Mouse (Mus musculus) 3T3-L1 (cell line): Measurements from ENCODE around the gene Mast4.
A peak's percentile ranks its signal among the peaks of the same experiment; 100 is the strongest.

Experiments
- DNase-seq: peaks from one replicate; pipeline ENCODE4 v3.0.0-alpha.2; 2015; ENCODE audit warnings: low read depth, low spot score

The Mast4 gene

DNA sequence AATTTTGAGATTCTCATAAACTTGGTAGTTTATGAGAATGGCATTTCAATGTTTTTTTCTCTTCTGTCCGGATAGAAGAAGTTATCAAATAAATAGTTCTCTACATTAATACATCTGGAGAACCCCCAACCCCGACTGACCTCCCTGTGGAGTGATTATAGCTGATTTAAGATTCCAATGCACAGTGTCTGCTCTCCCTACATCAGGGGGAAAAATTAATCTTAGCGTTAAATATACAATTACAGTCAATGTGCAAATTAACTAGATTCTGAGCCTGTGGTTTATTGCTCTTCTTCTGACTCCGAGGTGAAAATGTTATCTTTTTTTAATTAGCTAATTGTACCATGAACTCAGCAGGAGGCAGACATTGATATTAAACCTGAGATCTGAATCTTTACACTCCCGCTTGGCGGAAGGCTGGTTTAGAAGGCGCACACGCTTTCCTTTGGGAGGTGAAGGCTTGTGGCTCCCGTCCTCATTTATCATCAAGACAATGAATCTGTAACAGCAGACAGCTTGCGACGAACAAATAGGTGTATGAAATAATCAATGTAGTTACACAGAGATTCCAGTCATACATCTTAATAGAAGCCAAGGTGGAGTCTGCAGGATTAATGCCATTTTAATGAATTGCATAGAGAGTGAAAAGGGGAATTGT is 274.2 kb downstream of the Mast4 start:
- no peak for DNase-seq

DNA sequence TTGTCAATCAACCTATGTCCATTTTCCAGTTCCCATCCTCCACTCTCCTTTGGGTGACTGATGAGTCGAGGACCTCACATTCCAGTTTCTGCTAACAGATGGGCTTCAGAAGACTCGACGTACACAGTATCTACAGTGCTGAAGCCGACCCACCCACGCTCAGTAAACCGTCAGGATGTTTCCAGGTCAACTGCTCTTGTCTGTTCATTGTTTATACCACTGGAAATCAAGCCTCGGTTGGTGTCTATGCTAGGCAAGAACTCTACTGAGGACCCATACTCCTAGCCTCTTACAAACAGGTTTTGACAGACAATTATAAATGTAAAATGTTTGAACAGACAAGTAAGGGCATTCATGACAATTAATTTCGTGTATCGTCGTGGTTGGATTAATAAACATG is 277.8 kb downstream of the Mast4 start:
- no peak for DNase-seq

- DNase-seq, result no peak
These were observed 281.6 kb downstream of the Mast4 start for GRCm38 (mm10) chr13:103052661-103053060.

DNA sequence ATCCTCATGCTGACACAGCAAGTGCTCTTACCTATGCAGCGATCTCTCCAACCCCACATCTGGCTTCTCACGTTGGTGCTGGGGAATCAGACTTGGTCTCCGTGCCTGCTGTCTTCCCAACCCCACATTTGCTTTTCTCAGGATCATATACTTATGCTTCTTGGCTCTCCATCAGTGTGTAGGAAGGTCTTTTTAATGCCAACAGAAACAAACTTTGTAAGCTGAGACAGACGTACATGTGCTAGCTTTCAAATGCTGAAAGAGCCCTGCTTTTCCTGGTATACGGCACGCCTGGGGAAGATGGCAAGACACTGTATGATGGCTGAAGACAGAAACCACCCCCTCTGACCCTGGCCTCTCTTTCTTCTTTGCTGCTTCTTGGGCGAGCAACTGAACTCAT is 285.3 kb downstream of the Mast4 start:
- DNase-seq, result no peak

DNA sequence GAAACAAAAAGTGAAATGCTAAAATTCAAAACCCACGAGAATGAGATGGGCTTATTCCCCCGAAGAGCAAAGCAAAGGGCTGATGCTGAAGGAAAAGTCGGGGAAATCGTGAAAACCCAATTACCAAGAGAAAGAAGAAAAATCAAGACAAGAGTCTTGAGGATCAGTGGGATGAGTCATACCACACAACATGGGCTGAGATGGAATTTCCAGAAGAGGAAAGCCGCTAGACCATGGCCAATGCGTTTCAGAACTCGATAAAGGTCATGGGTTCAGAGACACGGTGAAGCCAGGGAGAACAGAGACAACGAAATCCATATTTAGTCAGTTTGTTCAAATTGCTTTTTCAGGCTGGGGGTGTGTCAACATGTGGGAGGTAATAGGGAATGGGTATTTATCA is 290.6 kb downstream of the Mast4 start:
- DNase-seq, result no peak

DNA sequence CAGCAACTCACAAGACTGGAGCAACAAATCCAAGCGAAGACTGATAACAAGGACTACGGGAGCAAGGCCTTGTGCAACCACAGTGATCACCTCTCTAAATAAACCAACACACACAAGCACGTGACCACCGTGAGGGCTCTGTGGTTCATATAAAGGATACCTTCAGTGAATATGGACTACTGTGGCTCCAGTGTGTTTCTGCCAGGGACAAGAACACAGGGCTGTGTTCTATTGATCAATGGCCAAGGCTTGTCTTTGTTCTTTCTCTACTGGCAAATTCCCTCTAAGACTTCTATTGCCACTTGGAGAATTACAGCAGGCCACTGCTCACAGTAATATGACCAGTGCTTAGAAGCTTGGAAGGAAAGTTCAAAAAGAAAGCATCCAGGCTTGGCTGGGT is 291.3 kb downstream of the Mast4 start:
- no peak for DNase-seq

DNA sequence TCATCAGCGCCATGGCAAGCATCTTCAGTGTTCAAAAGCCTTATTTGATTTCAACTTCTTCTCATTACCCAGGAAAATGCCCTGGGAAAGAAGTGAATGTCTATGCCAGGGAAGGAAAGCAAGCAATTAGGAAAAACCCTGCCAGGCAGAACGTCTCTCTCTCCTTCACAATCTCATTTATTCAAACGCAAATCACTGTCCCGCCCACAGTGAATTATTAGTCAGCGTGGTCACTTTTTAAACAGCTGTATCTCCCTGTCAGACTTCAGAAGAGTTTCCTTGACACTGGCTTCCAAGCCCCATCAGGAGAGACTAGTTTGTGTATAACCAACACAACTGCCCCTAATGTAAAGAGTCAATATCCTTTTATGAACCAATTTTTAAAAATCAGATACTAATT is 296.8 kb downstream of the Mast4 start:
- no peak for DNase-seq

DNA sequence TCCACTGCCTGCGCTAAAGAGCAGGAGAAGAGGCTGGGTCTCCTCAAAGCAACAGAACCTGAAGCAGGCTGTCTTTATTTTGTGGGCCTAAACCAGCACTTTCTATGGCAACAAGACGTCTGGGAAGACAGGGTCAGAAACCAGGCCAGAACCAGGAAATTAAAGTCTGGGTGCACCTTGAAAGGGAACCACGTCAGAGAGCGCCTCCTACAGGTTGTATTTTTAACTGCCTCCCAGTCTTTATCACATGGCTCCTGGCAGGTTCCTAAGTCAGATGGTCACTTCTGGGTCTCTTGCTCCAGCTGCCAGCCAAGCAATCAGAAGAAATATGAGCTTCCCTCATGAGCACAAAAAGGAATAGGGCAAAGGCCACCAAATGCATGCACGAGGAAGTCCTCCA is 304.9 kb downstream of the Mast4 start:
- no peak for DNase-seq

GRCm38 (mm10) chr13:103027456-103028078 is 306.7 kb downstream of the Mast4 start:
- no peak for DNase-seq

GRCm38 (mm10) chr13:103025461-103025860 is 308.8 kb downstream of the Mast4 start:
- DNase-seq, result no peak

- no peak for DNase-seq
These were observed 315.8 kb downstream of the Mast4 start for GRCm38 (mm10) chr13:103018481-103018880.

GRCm38 (mm10) chr13:103017661-103018060 is 316.6 kb downstream of the Mast4 start:
- no peak for DNase-seq

DNA sequence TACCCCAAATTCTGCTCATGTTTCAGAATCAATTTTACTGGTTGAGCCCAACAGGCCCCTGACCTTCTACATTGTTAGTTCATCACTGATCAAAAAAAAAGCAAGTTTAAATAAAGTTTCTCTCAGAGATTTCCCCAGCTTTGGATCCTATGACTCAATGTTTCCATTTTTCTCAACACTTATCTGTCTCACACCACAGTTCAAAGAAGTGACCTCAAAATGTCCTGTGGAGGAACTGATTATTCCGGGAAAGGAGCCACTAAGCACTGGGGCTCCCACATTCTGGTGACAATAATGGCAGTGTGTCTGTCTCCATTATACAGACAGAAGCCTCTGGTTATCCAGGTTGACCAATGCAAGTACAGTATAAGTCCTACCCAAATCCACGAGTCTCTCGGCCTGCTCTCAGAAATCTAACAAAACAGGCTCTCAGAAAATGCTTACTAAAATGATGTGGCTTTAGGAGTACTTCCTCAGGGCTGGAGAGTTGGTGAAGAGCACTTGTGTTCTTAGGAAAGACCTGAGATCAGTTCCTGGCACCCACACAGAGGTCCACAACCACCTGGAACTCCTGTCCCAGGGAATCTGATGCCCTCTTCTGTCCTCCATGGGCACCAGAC is 319.1 kb downstream of the Mast4 start:
- peak; percentile 49 for DNase-seq

- peak; percentile 51 for DNase-seq
These were observed 319.7 kb downstream of the Mast4 start for GRCm38 (mm10) chr13:103014631-103015030.

DNA sequence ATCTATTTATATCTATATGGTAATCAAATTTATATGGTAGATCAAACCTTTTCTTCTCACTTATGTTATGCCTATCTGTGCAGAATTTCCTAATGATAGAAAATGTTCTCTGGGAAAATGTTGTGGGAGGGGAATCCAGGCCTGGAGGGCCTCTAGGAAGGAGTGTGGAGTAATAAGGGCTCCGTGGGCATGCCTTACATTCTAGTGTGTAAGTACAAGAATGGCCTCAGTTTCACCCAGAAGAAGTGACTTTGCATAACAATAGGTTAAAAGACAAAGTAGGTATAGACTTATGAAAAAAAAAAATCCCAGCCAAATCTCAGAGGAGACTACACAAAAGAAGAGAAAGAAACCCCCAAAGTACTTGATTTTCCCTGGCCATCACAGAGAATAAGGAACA is 320.1 kb downstream of the Mast4 start:
- DNase-seq, result no peak

GRCm38 (mm10) chr13:103005227-103005626 is 329.1 kb downstream of the Mast4 start:
- no peak for DNase-seq

- no peak for DNase-seq
These were observed 332.5 kb downstream of the Mast4 start for GRCm38 (mm10) chr13:103001831-103002230.

GRCm38 (mm10) chr13:103000891-103001290 is 333.4 kb downstream of the Mast4 start:
- no peak for DNase-seq

GRCm38 (mm10) chr13:102994098-102994497 is 340.2 kb downstream of the Mast4 start:
- DNase-seq, result no peak

DNA sequence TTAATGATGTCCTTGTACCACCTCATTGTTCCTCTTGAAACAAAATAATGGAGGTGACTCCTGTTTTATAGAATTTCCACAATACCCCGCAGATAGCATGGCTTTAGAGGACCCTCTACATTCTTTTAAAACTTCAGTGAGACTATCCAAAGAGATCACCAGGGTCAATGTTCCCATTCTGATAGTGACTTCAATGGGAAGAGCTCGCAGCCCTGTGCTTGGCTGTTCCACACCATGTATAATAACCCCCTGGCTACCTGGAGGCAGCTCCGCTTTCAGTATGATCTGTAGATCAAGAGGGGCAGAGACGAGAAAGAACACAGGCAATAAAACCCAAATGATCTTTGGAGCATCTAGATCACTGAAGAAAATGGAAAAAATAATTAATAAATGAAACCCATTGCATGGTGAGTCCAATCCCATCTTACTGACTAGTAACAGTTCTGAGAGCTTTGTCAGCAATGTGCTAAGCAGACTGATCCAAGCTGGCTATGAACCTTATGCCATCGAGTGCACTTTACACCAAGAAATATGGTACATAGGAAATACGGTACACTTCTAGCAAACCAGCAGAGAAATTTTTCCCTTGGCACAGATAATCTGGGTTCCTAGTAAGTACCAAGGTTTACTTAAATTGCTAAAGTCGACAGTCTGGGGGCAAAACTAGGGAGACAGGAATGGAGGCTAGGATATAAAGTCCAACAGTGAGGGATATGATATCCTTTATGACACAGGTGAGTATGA is 341.4 kb downstream of the Mast4 start:
- no peak for DNase-seq

- DNase-seq, result no peak
These were observed 342.4 kb downstream of the Mast4 start for GRCm38 (mm10) chr13:102991928-102992327.

- DNase-seq, result no peak
These were observed 343.1 kb downstream of the Mast4 start for GRCm38 (mm10) chr13:102991196-102991595.
